Mouse (Mus musculus): Measurements from ENCODE around the gene Ube2m. TPM values are rescaled to one million over a fixed set of nuclear protein-coding genes. Genes with fewer than 3 reads are reported as not detected.
A peak's percentile ranks its signal among the peaks of the same experiment; 100 is the strongest.

Gene Ube2m
- polyA plus RNA-seq, 1 experiment from 2014 or later, result 19.5 TPM

GRCm38 (mm10) chr7:13024805-13025204 lies 13.3 kb downstream of the Ube2m start:
- Histone ChIP-seq H3K4me1 (ENCODE audit: control insufficient read depth, insufficient read depth, low read length) (peaks cover 21% of the 10 kb centered on the region), H3K27me3 (replicated peaks; ENCODE audit: control insufficient read depth, insufficient read depth, low read length) (no peaks in the 10 kb centered on the region), H3K4me3 (ENCODE audit: low read length) (peak overlapping the region; percentile 93), H3K9me3 (ENCODE audit: control insufficient read depth, low read length) (no peaks in the 10 kb centered on the region), H3K36me3 (ENCODE audit: control insufficient read depth, insufficient read depth, low read length) (peaks cover 24% of the 10 kb centered on the region), H3K27ac (ENCODE audit: low read length) (peak overlapping the region; percentile 99), H3K4me2 (ENCODE audit: low read depth, low read length) (peak overlapping the region; percentile 92), H3K9ac (ENCODE audit: low read depth, low read length) (peak overlapping the region; percentile 98)
- peak; percentile 67 for ATAC-seq
- WGBS, result under 1% methylated on average over 31 of the region's 44 CpGs

- H3K36me3 ChIP-seq (ENCODE audit: control insufficient read depth, insufficient read depth, low read length), result peaks cover 18% of the 10 kb centered on the region
- H3K27ac ChIP-seq (ENCODE audit: low read length), result peak overlapping the region; percentile 99
- H3K4me1 ChIP-seq (ENCODE audit: control insufficient read depth, insufficient read depth, low read length), result peaks cover 21% of the 10 kb centered on the region
- H3K4me3 ChIP-seq (ENCODE audit: low read length), result peak overlapping the region; percentile 93
- no peaks in the 10 kb centered on the region for H3K27me3 ChIP-seq (replicated peaks; ENCODE audit: control insufficient read depth, insufficient read depth, low read length)
- no peaks in the 10 kb centered on the region for H3K9me3 ChIP-seq (ENCODE audit: control insufficient read depth, low read length)
- H3K9ac ChIP-seq (ENCODE audit: low read depth, low read length), result peak overlapping the region; percentile 98
- under 1% methylated on average over 76 of the region's 95 CpGs for WGBS
- ATAC-seq, result peak; percentile 81
- H3K4me2 ChIP-seq (ENCODE audit: low read depth, low read length), result peak overlapping the region; percentile 92
These were observed 13.9 kb downstream of the Ube2m start for GRCm38 (mm10) chr7:13023928-13024731.

GRCm38 (mm10) chr7:13022773-13023535 lies 15.1 kb downstream of the Ube2m start:
- 4% methylated on average over 31 of the region's 31 CpGs for WGBS
- no peaks in the 10 kb centered on the region for H3K9me3 ChIP-seq (ENCODE audit: control insufficient read depth, low read length)

GRCm38 (mm10) chr7:13015217-13015616 lies 22.9 kb downstream of the Ube2m start:
- H3K4me3 ChIP-seq (ENCODE audit: low read length), result no peak overlapping the region
- H3K36me3 ChIP-seq (ENCODE audit: control insufficient read depth, insufficient read depth, low read length), result no peaks in the 10 kb centered on the region
- H3K4me1 ChIP-seq (ENCODE audit: control insufficient read depth, insufficient read depth, low read length), result 0 out of 2 replicates have a peak, but pooled peaks cover 7% of the 10 kb centered on the region
- WGBS, result 88% methylated on average over 1 of the region's 1 CpGs
- H3K27me3 ChIP-seq (replicated peaks; ENCODE audit: control insufficient read depth, insufficient read depth, low read length), result no peaks in the 10 kb centered on the region
- no peak overlapping the region for H3K27ac ChIP-seq (ENCODE audit: low read length)
- ATAC-seq, result no peak
- H3K4me2 ChIP-seq (ENCODE audit: low read depth, low read length), result no peak overlapping the region
- H3K9me3 ChIP-seq (ENCODE audit: control insufficient read depth, low read length), result no peaks in the 10 kb centered on the region
- H3K9ac ChIP-seq (ENCODE audit: low read depth, low read length), result no peak overlapping the region

More at GRCm38 (mm10) chr7:13022773-13023535, 15.1 kb downstream of the Ube2m start:
- Histone ChIP-seq H3K27ac (ENCODE audit: low read length) (peak overlapping the region; percentile 99), H3K9ac (ENCODE audit: low read depth, low read length) (peak overlapping the region; percentile 98), H3K4me1 (ENCODE audit: control insufficient read depth, insufficient read depth, low read length) (peaks cover 21% of the 10 kb centered on the region), H3K4me2 (ENCODE audit: low read depth, low read length) (peak overlapping the region; percentile 92), H3K36me3 (ENCODE audit: control insufficient read depth, insufficient read depth, low read length) (peaks cover 6% of the 10 kb centered on the region), H3K4me3 (ENCODE audit: low read length) (peak overlapping the region; percentile 93), H3K27me3 (replicated peaks; ENCODE audit: control insufficient read depth, insufficient read depth, low read length) (no peaks in the 10 kb centered on the region)
- peak; percentile 72 for ATAC-seq

- 32% methylated on average over 6 of the region's 6 CpGs for WGBS
These were observed 23.7 kb downstream of the Ube2m start for GRCm38 (mm10) chr7:13014275-13014839.

GRCm38 (mm10) chr7:13013671-13014070 lies 24.4 kb downstream of the Ube2m start:
- ATAC-seq, result no peak
- no peak overlapping the region for H3K9ac ChIP-seq (ENCODE audit: low read depth, low read length)
- no peak overlapping the region for H3K27ac ChIP-seq (ENCODE audit: low read length)
- H3K4me2 ChIP-seq (ENCODE audit: low read depth, low read length), result no peak overlapping the region
- H3K27me3 ChIP-seq (replicated peaks; ENCODE audit: control insufficient read depth, insufficient read depth, low read length), result no peaks in the 10 kb centered on the region
- 59% methylated on average over 4 of the region's 4 CpGs for WGBS
- H3K9me3 ChIP-seq (ENCODE audit: control insufficient read depth, low read length), result no peaks in the 10 kb centered on the region
- 0 out of 2 replicates have a peak, but pooled peaks cover 8% of the 10 kb centered on the region for H3K4me1 ChIP-seq (ENCODE audit: control insufficient read depth, insufficient read depth, low read length)
- no peaks in the 10 kb centered on the region for H3K36me3 ChIP-seq (ENCODE audit: control insufficient read depth, insufficient read depth, low read length)
- no peak overlapping the region for H3K4me3 ChIP-seq (ENCODE audit: low read length)

More at GRCm38 (mm10) chr7:13014275-13014839, 23.7 kb downstream of the Ube2m start:
- H3K27me3 ChIP-seq (replicated peaks; ENCODE audit: control insufficient read depth, insufficient read depth, low read length), result no peaks in the 10 kb centered on the region
- H3K4me2 ChIP-seq (ENCODE audit: low read depth, low read length), result no peak overlapping the region
- no peak overlapping the region for H3K27ac ChIP-seq (ENCODE audit: low read length)
- ATAC-seq, result no peak
- no peaks in the 10 kb centered on the region for H3K9me3 ChIP-seq (ENCODE audit: control insufficient read depth, low read length)
- no peaks in the 10 kb centered on the region for H3K36me3 ChIP-seq (ENCODE audit: control insufficient read depth, insufficient read depth, low read length)
- 0 out of 2 replicates have a peak, but pooled peaks cover 8% of the 10 kb centered on the region for H3K4me1 ChIP-seq (ENCODE audit: control insufficient read depth, insufficient read depth, low read length)
- H3K4me3 ChIP-seq (ENCODE audit: low read length), result no peak overlapping the region
- H3K9ac ChIP-seq (ENCODE audit: low read depth, low read length), result no peak overlapping the region

- WGBS, result 11% methylated on average over 26 of the region's 26 CpGs
These were observed 27.8 kb downstream of the Ube2m start, which contains the start of gene Zbtb45 for GRCm38 (mm10) chr7:13010005-13010908. Gene Zbtb45, minus strand, starts transcription at chr7:13010034.

GRCm38 (mm10) chr7:13009143-13010004 lies 28.7 kb downstream of the Ube2m start:
- Histone ChIP-seq H3K27me3 (replicated peaks; ENCODE audit: control insufficient read depth, insufficient read depth, low read length) (no peaks in the 10 kb centered on the region), H3K9me3 (ENCODE audit: control insufficient read depth, low read length) (no peaks in the 10 kb centered on the region), H3K27ac (ENCODE audit: low read length) (peak overlapping the region; percentile 97), H3K4me1 (ENCODE audit: control insufficient read depth, insufficient read depth, low read length) (peaks cover 12% of the 10 kb centered on the region; the same call in 1 of the 2 replicates), H3K4me2 (ENCODE audit: low read depth, low read length) (peak overlapping the region; percentile 71), H3K36me3 (ENCODE audit: control insufficient read depth, insufficient read depth, low read length) (peaks cover 18% of the 10 kb centered on the region), H3K4me3 (ENCODE audit: low read length) (peak overlapping the region; percentile 85), H3K9ac (ENCODE audit: low read depth, low read length) (peak overlapping the region; percentile 95)
- under 1% methylated on average over 42 of the region's 42 CpGs for WGBS
- peak; percentile 91 for ATAC-seq

More at GRCm38 (mm10) chr7:13010005-13010908, 27.8 kb downstream of the Ube2m start, which contains the start of gene Zbtb45:
- Histone ChIP-seq H3K27me3 (replicated peaks; ENCODE audit: control insufficient read depth, insufficient read depth, low read length) (no peaks in the 10 kb centered on the region), H3K4me2 (ENCODE audit: low read depth, low read length) (peak within 1 kb of the TSS; percentile 71), H3K9ac (ENCODE audit: low read depth, low read length) (peak within 1 kb of the TSS; percentile 95), H3K36me3 (ENCODE audit: control insufficient read depth, insufficient read depth, low read length) (peaks cover 18% of the 10 kb centered on the region), H3K4me3 (ENCODE audit: low read length) (peak within 1 kb of the TSS; percentile 85), H3K4me1 (ENCODE audit: control insufficient read depth, insufficient read depth, low read length) (peaks cover 12% of the 10 kb centered on the region; the same call in 1 of the 2 replicates), H3K9me3 (ENCODE audit: control insufficient read depth, low read length) (no peaks in the 10 kb centered on the region), H3K27ac (ENCODE audit: low read length) (peak within 1 kb of the TSS; percentile 97)
- no peak; the same call in 1 of the 2 replicates for ATAC-seq
